Mouse (Mus musculus) forebrain, embryonic 11.5 days (tissue): Measurements from ENCODE around the gene Hist1h2ah. TPM values are rescaled to one million over a fixed set of nuclear protein-coding genes. Genes with fewer than 3 reads are reported as not detected.
A peak's percentile ranks its signal among the peaks of the same experiment; 100 is the strongest.

Experiments
- ATAC-seq: fragments of 200-750 bp; cut with Nextera tagmentation; replicated peaks from 2 replicates; pipeline ENCODE4 v1.8.0; 2017; ENCODE audit warnings: moderate TSS enrichment; ENCODE audit not compliant: low FRiP score
- DNase-seq: peaks from one replicate; pipeline ENCODE4 v3.0.0-alpha.2; 2017; ENCODE audit warnings: low spot score
- H3K27ac ChIP-seq: fragments of 300-500 bp; sonication (generic); 2 replicates; pipeline ENCODE4 v1.5.1; 2014; ENCODE audit warnings: low read depth, low read length
- H3K27me3 ChIP-seq: fragments of 300-500 bp; sonication (generic); 2 replicates; pipeline ENCODE4 v1.6.1; 2014; ENCODE audit warnings: mild to moderate bottlenecking, low read length, mixed read lengths; ENCODE audit not compliant: control insufficient read depth, insufficient read depth
- H3K36me3 ChIP-seq: fragments of 300-500 bp; sonication (generic); 2 replicates; pipeline ENCODE4 v1.6.1; 2014; ENCODE audit warnings: mild to moderate bottlenecking, low read length, moderate library complexity, mixed read lengths; ENCODE audit not compliant: control insufficient read depth, insufficient read depth
- H3K4me1 ChIP-seq: fragments of 300-500 bp; sonication (generic); replicated peaks from 2 replicates; pipeline ENCODE4 v1.6.1; 2014; ENCODE audit warnings: low read length, mixed read lengths; ENCODE audit not compliant: control insufficient read depth, insufficient read depth
- H3K4me2 ChIP-seq: fragments of 300-500 bp; sonication (generic); 2 replicates; pipeline ENCODE4 v1.6.1; 2014; ENCODE audit warnings: low read depth, mild to moderate bottlenecking, low read length, moderate library complexity, mixed read lengths; ENCODE audit not compliant: severe bottlenecking
- H3K4me3 ChIP-seq: fragments of 300-500 bp; sonication (generic); 2 replicates; pipeline ENCODE4 v1.5.1; 2014; ENCODE audit warnings: low read depth, low read length
- H3K9ac ChIP-seq: fragments of 300-500 bp; sonication (generic); 2 replicates; pipeline ENCODE4 v1.6.1; 2014; ENCODE audit warnings: low read length
- H3K9me3 ChIP-seq: fragments of 300-500 bp; sonication (generic); 2 replicates; pipeline ENCODE4 v1.6.1; 2016; ENCODE audit warnings: low read length, mixed read lengths; ENCODE audit not compliant: control insufficient read depth
- WGBS: fragments of 180-500 bp; shearing (Covaris S2); extraction: QIAGEN DNeasy Blood & Tissue Kit; methylation state at CpG from one replicate; pipeline ENCODE4 v1.1.7; 2014; 5-methylcytosine and 5-hydroxymethylcytosine counted together
- polyA plus RNA-seq: library from polyadenylated mRNA; unstranded; fragments of >200 nt; fragmentation: Nextera tagmentation; extraction: Ambion mirVana; gene quantifications from 2 replicates; pipeline ENCODE4 v1.2.1, GENCODE M21; 2014

Hist1h2ah gene
- polyA plus RNA-seq, 1 experiment from 2014 or later: 5.6 TPM

GRCm38 (mm10) chr13:22020901-22021339 is 14.4 kb downstream of the Hist1h2ah start:
- DNase-seq (peak; percentile 80), ATAC-seq (peak; percentile 77)
- no peaks in the 10 kb centered on the region for H3K36me3 ChIP-seq
- peaks cover 7% of the 10 kb centered on the region; the same call in 1 of the 2 replicates for H3K27me3 ChIP-seq
- H3K4me1 ChIP-seq: no peaks in the 10 kb centered on the region
- H3K4me3 ChIP-seq: peak overlapping the region; percentile 46
- H3K9ac ChIP-seq: no peak overlapping the region; the same call in 1 of the 2 replicates
- under 1% methylated on average over 8 of the region's 8 CpGs for WGBS
- H3K4me2 ChIP-seq: peak overlapping the region; percentile 78
- no peaks in the 10 kb centered on the region for H3K9me3 ChIP-seq
- H3K27ac ChIP-seq: no peak overlapping the region

GRCm38 (mm10) chr13:22019934-22020835 is 15.2 kb downstream of the Hist1h2ah start:
- Histone ChIP-seq H3K9ac (peak overlapping the region; percentile 51), H3K4me1 (no peaks in the 10 kb centered on the region), H3K27me3 (peaks cover 11% of the 10 kb centered on the region), H3K36me3 (no peaks in the 10 kb centered on the region), H3K4me2 (peak overlapping the region; percentile 78), H3K27ac (no peak overlapping the region), H3K9me3 (no peaks in the 10 kb centered on the region), H3K4me3 (peak overlapping the region; percentile 46)
- peak; percentile 62 for ATAC-seq
- no peak for DNase-seq
- WGBS: under 1% methylated on average over 44 of the region's 44 CpGs

- no peak overlapping the region for H3K4me3 ChIP-seq
- 14% methylated on average over 27 of the region's 27 CpGs for WGBS
- ATAC-seq: peak; percentile 74
These were observed 19.6 kb downstream of the Hist1h2ah start for GRCm38 (mm10) chr13:22015479-22016450.

GRCm38 (mm10) chr13:22014411-22014845 is 20.9 kb downstream of the Hist1h2ah start:
- Histone ChIP-seq H3K4me1 (no peaks in the 10 kb centered on the region), H3K4me3 (peak overlapping the region; percentile 5; the same call in 1 of the 2 replicates), H3K9me3 (no peaks in the 10 kb centered on the region), H3K36me3 (no peaks in the 10 kb centered on the region), H3K27me3 (peaks cover 53% of the 10 kb centered on the region), H3K4me2 (peak overlapping the region; percentile 29; the same call in 1 of the 2 replicates), H3K27ac (no peak overlapping the region), H3K9ac (no peak overlapping the region)
- no peak for ATAC-seq
- DNase-seq: no peak
- 14% methylated on average over 17 of the region's 17 CpGs for WGBS

More at GRCm38 (mm10) chr13:22015479-22016450, 19.6 kb downstream of the Hist1h2ah start:
- Histone ChIP-seq H3K27me3 (peaks cover 40% of the 10 kb centered on the region), H3K9me3 (no peaks in the 10 kb centered on the region), H3K36me3 (no peaks in the 10 kb centered on the region), H3K4me1 (no peaks in the 10 kb centered on the region), H3K4me2 (no peak overlapping the region), H3K9ac (no peak overlapping the region), H3K27ac (no peak overlapping the region)
- peak; percentile 90 for DNase-seq

GRCm38 (mm10) chr13:22013716-22014115 is 21.7 kb downstream of the Hist1h2ah start:
- Histone ChIP-seq H3K4me1 (no peaks in the 10 kb centered on the region), H3K4me3 (no peak overlapping the region), H3K27ac (no peak overlapping the region), H3K36me3 (no peaks in the 10 kb centered on the region), H3K9ac (no peak overlapping the region), H3K27me3 (peaks cover 55% of the 10 kb centered on the region), H3K4me2 (no peak overlapping the region), H3K9me3 (no peaks in the 10 kb centered on the region)
- DNase-seq: no peak
- ATAC-seq: no peak
- WGBS: 23% methylated on average over 13 of the region's 13 CpGs

- H3K9ac ChIP-seq: no peak within 1 kb of the TSS
- H3K4me3 ChIP-seq: no peak within 1 kb of the TSS
- no peaks in the 10 kb centered on the region for H3K9me3 ChIP-seq
- H3K27me3 ChIP-seq: peaks cover 84% of the 10 kb centered on the region
- H3K4me2 ChIP-seq: no peak within 1 kb of the TSS
- no peak within 1 kb of the TSS for H3K27ac ChIP-seq
- ATAC-seq (no peak), DNase-seq (no peak)
- 37% methylated on average over 7 of the region's 7 CpGs for WGBS
- H3K4me1 ChIP-seq: peaks cover 12% of the 10 kb centered on the region; the same call in 1 of the 2 replicates
- H3K36me3 ChIP-seq: no peaks in the 10 kb centered on the region
These were observed 25.7 kb downstream of the Hist1h2ah start, which contains the start of gene Prss16 for GRCm38 (mm10) chr13:22009642-22010041. Gene Prss16, minus strand, starts transcription at chr13:22009742.

- H3K9me3 ChIP-seq: no peaks in the 10 kb centered on the region
- H3K27me3 ChIP-seq: peaks cover 85% of the 10 kb centered on the region
- peaks cover 12% of the 10 kb centered on the region; the same call in 1 of the 2 replicates for H3K4me1 ChIP-seq
- no peaks in the 10 kb centered on the region for H3K36me3 ChIP-seq
- no peak overlapping the region for H3K27ac ChIP-seq
- WGBS: 69% methylated on average over 3 of the region's 3 CpGs
- H3K9ac ChIP-seq: no peak overlapping the region
- no peak for ATAC-seq
- DNase-seq: no peak
- no peak overlapping the region for H3K4me3 ChIP-seq
- no peak overlapping the region for H3K4me2 ChIP-seq
These were observed 26.7 kb downstream of the Hist1h2ah start for GRCm38 (mm10) chr13:22008707-22009106.

- Histone ChIP-seq H3K27ac (no peak overlapping the region), H3K4me2 (no peak overlapping the region), H3K4me1 (peaks cover 12% of the 10 kb centered on the region; the same call in 1 of the 2 replicates), H3K27me3 (peaks cover 90% of the 10 kb centered on the region), H3K4me3 (no peak overlapping the region), H3K9me3 (no peaks in the 10 kb centered on the region), H3K9ac (no peak overlapping the region), H3K36me3 (no peaks in the 10 kb centered on the region)
- ATAC-seq (no peak), DNase-seq (no peak)
- WGBS: 48% methylated on average over 7 of the region's 7 CpGs
These were observed 27.5 kb downstream of the Hist1h2ah start for GRCm38 (mm10) chr13:22007872-22008271.
